Mouse (Mus musculus) myocyte (in vitro differentiated cells): ENCODE data around the gene Ackr1.

Experiments
- MYOD1 ChIP-seq, 3 experiments: IDR thresholded peaks; one replicate each; pipeline ENCODE4 v1.6.1; 2011; ENCODE audit warnings: control low read depth in 2 of 3, low read depth in 2 of 3, mild to moderate bottlenecking in 2 of 3, moderate library complexity in 1 of 3; ENCODE audit not compliant: insufficient read length in 2 of 3, control insufficient read depth in 1 of 3
- POLR2A ChIP-seq: IDR thresholded peaks from one replicate; pipeline ENCODE4 v1.6.1; 2011; ENCODE audit warnings: low read depth, mild to moderate bottlenecking, control low read depth, moderate library complexity; ENCODE audit not compliant: insufficient read length

DNA sequence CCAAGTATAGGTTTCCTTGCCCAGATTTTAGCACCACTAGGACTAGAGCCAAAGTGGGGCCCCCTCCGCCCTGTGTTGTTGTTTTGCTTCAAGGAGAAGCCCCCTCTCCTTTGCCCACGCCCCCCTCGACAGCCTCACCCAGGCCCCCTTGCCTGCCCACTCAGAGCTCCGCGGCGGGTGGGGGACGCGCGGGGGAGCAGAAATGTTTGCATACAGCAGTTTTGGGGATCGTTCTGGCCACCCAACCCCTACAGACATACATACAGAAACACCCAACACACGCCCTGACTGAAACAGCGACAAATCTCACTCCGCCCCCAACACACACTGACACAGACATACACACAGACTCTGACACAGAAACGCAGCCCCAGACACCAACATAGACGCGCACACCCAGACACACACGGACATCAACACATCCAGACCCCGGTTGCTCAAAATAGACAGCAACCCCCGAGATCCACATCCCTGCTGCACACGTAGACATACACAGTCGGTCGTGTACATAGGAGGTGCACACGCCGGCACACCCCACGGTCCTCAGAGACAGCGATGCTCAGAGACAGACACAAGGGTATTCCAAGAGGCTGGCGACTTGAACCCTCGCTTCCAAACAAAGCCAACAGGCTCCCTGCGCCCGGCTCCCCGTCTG lies 33.3 kb upstream of the Ackr1 start:
- TF ChIP-seq MYOD1 (IDR thresholded peaks at IDR 0.05; ENCODE audit: control insufficient read depth in 1 of 3, insufficient read length in 2 of 3, low read depth in 2 of 3) (no peak), POLR2A (no peak)
